35 mouse cellular contexts compared by ENCODE assay signal in the genomic region with DNA sequence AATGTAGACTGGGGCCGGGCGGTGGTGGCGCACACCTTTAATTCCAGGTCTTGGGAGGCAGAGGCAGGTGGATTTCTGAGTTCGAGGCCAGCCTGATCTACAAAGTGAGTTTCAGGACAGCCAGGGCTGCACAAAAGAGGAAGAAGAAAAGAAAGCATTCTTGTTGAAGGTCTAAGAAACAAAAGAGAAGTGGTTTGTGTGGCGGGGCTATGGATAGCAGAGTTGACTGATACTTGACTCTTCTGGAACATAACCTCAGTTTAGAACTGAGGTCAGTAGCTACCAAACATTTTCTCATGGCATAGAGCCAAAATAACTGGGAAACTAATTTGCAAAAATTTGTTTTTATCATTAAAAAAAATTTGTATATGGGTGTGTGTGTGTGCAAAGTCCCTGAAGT. TPM values are rescaled to one million over a fixed set of nuclear protein-coding genes. Genes with fewer than 3 reads are reported as not detected.
A peak's percentile ranks its signal among the peaks of the same experiment; 100 is the strongest.
DNase-seq lines count a peak whose midpoint lies in the region; ATAC-seq and TF ChIP-seq lines count a peak whose summit lies in the region.
"Had no signal": no experiment of that assay in that cellular context is flagged by ENCODE, and none has a peak within 500 bp of the region (broad histone marks: within the 10 kb centered on the region; RNA-seq: fewer than 3 reads in every experiment).

No protein-coding gene starts in this region.

- H3K9ac ChIP-seq in liver, postnatal 0 days (replicated peaks) = no peak overlapping the region
- H3K9ac ChIP-seq: embryonic facial prominence, embryonic 12.5 days; heart, embryonic 12.5 days; hindbrain, embryonic 14.5 days; limb, embryonic 13.5 days; liver, embryonic 12.5 days; neural tube, embryonic 12.5 days had no signal

- peaks cover 12% of the 10 kb centered on the region for H3K4me1 ChIP-seq in liver, postnatal 0 days (ENCODE audit: insufficient read depth)
- peaks cover 12% of the 10 kb centered on the region; the same call in 1 of the 2 replicates for H3K4me1 ChIP-seq in brown adipose tissue, adult 24 weeks (ENCODE audit: control insufficient read depth, insufficient read depth, insufficient read length, low read length)

- ATAC-seq in liver, postnatal 0 days = no peak
- ATAC-seq in monocyte, adult 5-6 weeks (replicated peaks; ENCODE audit: insufficient number of reproducible peaks, low FRiP score, low TSS enrichment, poor library complexity, severe bottlenecking) = 0 out of 2 replicates have a peak, but pooled peaks have one; percentile 21
- ATAC-seq: forebrain, embryonic 14.5 days; inflammation-experienced regulatory T-cells, adult 6 months; liver, embryonic 12.5 days; lung, postnatal 0 days; midbrain, embryonic 16.5 days; Patski had no signal

- WGBS in liver, postnatal 0 days (ENCODE audit: insufficient replicate concordance) = 72% methylated on average over 5 of the region's 5 CpGs

- no peaks in the 10 kb centered on the region for H3K9me3 ChIP-seq in liver, postnatal 0 days (ENCODE audit: low read length)
- H3K9me3 ChIP-seq: embryonic facial prominence, embryonic 12.5 days; heart, embryonic 12.5 days; limb, embryonic 13.5 days; liver, embryonic 12.5 days; neural tube, embryonic 12.5 days had no signal

- no peaks in the 10 kb centered on the region for H3K36me3 ChIP-seq in liver, postnatal 0 days (replicated peaks; ENCODE audit: insufficient read depth, low read length)
- H3K36me3 ChIP-seq: embryonic facial prominence, embryonic 12.5 days; heart, embryonic 12.5 days; limb, embryonic 13.5 days; liver, embryonic 12.5 days; neural tube, embryonic 12.5 days had no signal

- H3K4me3 ChIP-seq in liver, postnatal 0 days (ENCODE audit: low read depth, low read length) = no peak overlapping the region
- no peak overlapping the region for H3K4me3 ChIP-seq in brown adipose tissue, adult 24 weeks (ENCODE audit: insufficient read depth, low read depth, low read length)
- H3K4me3 ChIP-seq: embryonic facial prominence, embryonic 12.5 days; gastrocnemius, adult 2 months; heart, adult 2 months; heart, embryonic 12.5 days; limb, embryonic 13.5 days; liver, embryonic 12.5 days; myocyte; neural tube, embryonic 12.5 days had no signal

- no peak for TF ChIP-seq CTCF in liver, postnatal 0 days (IDR thresholded peaks at IDR 0.05; ENCODE audit: low read depth)

- H3K27me3 ChIP-seq in liver, postnatal 0 days (ENCODE audit: insufficient read depth, low read length) = no peaks in the 10 kb centered on the region
- H3K27me3 ChIP-seq: embryonic facial prominence, embryonic 12.5 days; heart, embryonic 12.5 days; limb, embryonic 13.5 days; liver, embryonic 12.5 days; neural tube, embryonic 12.5 days; Patski had no signal

- peak overlapping the region; percentile 51 for H3K4me2 ChIP-seq in liver, postnatal 0 days (ENCODE audit: low read depth, low read length)
- H3K4me2 ChIP-seq: embryonic facial prominence, embryonic 12.5 days; heart, embryonic 12.5 days; hindbrain, embryonic 14.5 days; limb, embryonic 13.5 days; liver, embryonic 12.5 days; midbrain, embryonic 11.5 days; neural tube, embryonic 12.5 days had no signal

- no peak for DNase-seq in liver, postnatal 0 days
- DNase-seq in liver (no peak), A20 (ENCODE audit: low read depth, low spot score) (peak; percentile 67)
- DNase-seq in left cerebral cortex, adult 9 months (ENCODE audit: low spot score in 2 of 2) = no peak
- no peak for DNase-seq in kidney, postnatal 10 days
- DNase-seq: adrenal gland, postnatal 25 days; cerebellum, adult 2 months; cerebellum, postnatal 25 days; gastrocnemius, adult 2 months; gastrocnemius, postnatal 36 days; heart, adult 2 months; kidney, adult 11 months; kidney, postnatal 25 days; lung, adult 18-20 months; right cerebral cortex, adult 18-20 months; thymus, postnatal 25 days had no signal

- TF ChIP-seq EP300 in liver, postnatal 0 days (IDR thresholded peaks at IDR 0.05; ENCODE audit: low read depth) = no peak

- H3K27ac ChIP-seq in liver, postnatal 0 days (ENCODE audit: low read depth) = peak overlapping the region; percentile 75
- H3K27ac ChIP-seq in brown adipose tissue, adult 24 weeks (replicated peaks; ENCODE audit: low read depth, low read length) = 0 out of 2 replicates have a peak overlapping the region, but pooled peaks have one; percentile 33
- H3K27ac ChIP-seq: embryonic facial prominence, embryonic 12.5 days; gastrocnemius, adult 2 months; hindbrain, embryonic 14.5 days; limb, embryonic 13.5 days; liver, embryonic 12.5 days; neural tube, embryonic 12.5 days had no signal

RNA-seq across cellular contexts. Expression of gene Myadm, which starts 2.8 kb away (rescaled TPM):
- polyA plus RNA-seq in liver, postnatal 0 days (2015; fragmentation: Nextera tagmentation; extraction: Ambion mirVana) = 38.6 and 40.7 TPM in 2 replicates
- polyA plus RNA-seq in brown adipose tissue, adult 24 weeks (2012; ENCODE audit: insufficient read depth, insufficient read length, missing spikeins) = 45.0 and 52.3 TPM in 2 replicates
- 50.6 to 61.2 TPM (median 60.3 TPM) in 3 replicates for total RNA-seq in monocyte, adult 5-6 weeks (2017)

RNA-seq across cellular contexts. Expression of gene Prkcg, which starts 2.9 kb away (rescaled TPM):
- polyA plus RNA-seq in liver, postnatal 0 days (2015; fragmentation: Nextera tagmentation; extraction: Ambion mirVana) = 0.04 and 0.09 TPM in 2 replicates
- 1.4 and 2.9 TPM in 2 replicates for polyA plus RNA-seq in brown adipose tissue, adult 24 weeks (2012; ENCODE audit: insufficient read depth, insufficient read length, missing spikeins)
- total RNA-seq in monocyte, adult 5-6 weeks (2017) = 1.9 to 7.0 TPM (median 3.2 TPM) in 3 replicates
- total RNA-seq: hematopoietic stem cell, adult 5-6 weeks had no signal

RNA-seq across cellular contexts. Expression of gene Nlrp12, which starts 36.5 kb away (rescaled TPM):
- 4.2 and 5.1 TPM in 2 replicates for polyA plus RNA-seq in liver, postnatal 0 days (2015; fragmentation: Nextera tagmentation; extraction: Ambion mirVana)
- polyA plus RNA-seq in brown adipose tissue, adult 24 weeks (2012; ENCODE audit: insufficient read depth, insufficient read length, missing spikeins) = not detected in 2 replicates
- 2.6 to 2.9 TPM in 2 of 3 replicates, not detected in the other for total RNA-seq in monocyte, adult 5-6 weeks (2017)
- total RNA-seq: adrenal gland, postnatal 25 days; gastrocnemius, adult 2 months; gastrocnemius, postnatal 36 days; left cerebral cortex, adult 18-20 months had no signal
- polyA plus RNA-seq: cerebellum, adult 2 months; forebrain, embryonic 14.5 days; heart, embryonic 12.5 days; inflammation-experienced regulatory T-cells, adult 6 months; kidney, embryonic 14.5 days; limb, embryonic 13.5 days; liver, embryonic 12.5 days; midbrain, embryonic 11.5 days; midbrain, embryonic 16.5 days; myocyte; neural tube, embryonic 12.5 days; Patski had no signal

RNA-seq across cellular contexts. Expression of gene Cacng7, which starts 46.7 kb away (rescaled TPM):
- polyA plus RNA-seq in liver, postnatal 0 days (2015; fragmentation: Nextera tagmentation; extraction: Ambion mirVana) = 0.12 and 0.13 TPM in 2 replicates
- 3.4 and 3.6 TPM in 2 replicates for polyA plus RNA-seq in brown adipose tissue, adult 24 weeks (2012; ENCODE audit: insufficient read depth, insufficient read length, missing spikeins)
- total RNA-seq in monocyte, adult 5-6 weeks (2017) = not detected in 3 replicates
- total RNA-seq: hematopoietic stem cell, adult 5-6 weeks; megakaryocyte, adult 5-6 weeks had no signal
- polyA plus RNA-seq: inflammation-experienced regulatory T-cells, adult 6 months had no signal
